Mouse (Mus musculus): ENCODE measurements around the gene Phc1. TPM values are rescaled to one million over a fixed set of nuclear protein-coding genes. Genes with fewer than 3 reads are reported as not detected.

The Phc1 gene
- total and polyA plus RNA-seq, 3 experiments = 15.4 to 86.6 (median 78.0) TPM

DNA sequence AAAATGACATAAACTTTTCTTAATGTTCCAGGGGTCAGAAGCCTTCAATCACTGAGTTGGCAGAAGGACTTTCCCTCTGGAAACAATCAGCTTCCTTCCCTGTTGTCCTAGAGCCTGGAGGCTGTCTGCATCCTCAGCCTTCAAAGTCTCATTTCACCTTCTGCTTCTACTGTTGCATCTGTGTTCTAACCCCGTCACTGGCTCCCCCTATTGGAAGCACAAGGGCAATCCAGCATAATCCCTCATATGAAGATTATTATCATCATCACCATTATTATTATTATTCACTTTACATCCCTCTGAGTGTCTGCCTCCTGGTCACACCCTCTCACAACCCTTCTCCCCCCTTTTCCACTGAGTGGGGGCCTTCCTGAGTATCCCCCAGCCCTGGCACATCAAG, 52.1 kb downstream of the Phc1 start:
- no peak overlapping the region for H3K4me3 ChIP-seq (ENCODE audit: low read depth, low read length)
- TF ChIP-seq POLR2AphosphoS5 (IDR thresholded peaks at IDR 0.05; ENCODE audit: insufficient replicate concordance, low read depth, low read length) (no peak), CTCF (IDR thresholded peaks at IDR 0.05; ENCODE audit: low read depth, low read length) (peak; percentile 20; the same call in 1 of the 2 replicates), TAL1 (conservative IDR thresholded peaks at IDR 0.05; ENCODE audit: low read depth, low read length) (no peak), GATA2 (IDR thresholded peaks at IDR 0.05; ENCODE audit: borderline replicate concordance, low read depth, low read length) (no peak)
- H3K27me3 ChIP-seq (ENCODE audit: insufficient read depth, low read length) = no peaks in the 10 kb centered on the region
- H3K4me1 ChIP-seq (ENCODE audit: insufficient read depth, low read depth, low read length) = peaks cover 39% of the 10 kb centered on the region
- no peak for DNase-seq (ENCODE audit: low spot score)
- peak; percentile 38; the same call in 1 of the 2 replicates for ATAC-seq (ENCODE audit: extremely low read depth, insufficient number of reproducible peaks, low FRiP score, poor library complexity, severe bottlenecking)
- no peaks in the 10 kb centered on the region for H3K9me3 ChIP-seq (replicated peaks)
- no peaks in the 10 kb centered on the region for H3K36me3 ChIP-seq (replicated peaks)

- ATAC-seq (ENCODE audit: extremely low read depth, insufficient number of reproducible peaks, low FRiP score, poor library complexity, severe bottlenecking) (no peak), DNase-seq (ENCODE audit: low spot score) (no peak)
- Histone ChIP-seq H3K9me3 (replicated peaks) (no peaks in the 10 kb centered on the region), H3K27me3 (ENCODE audit: insufficient read depth, low read length) (no peaks in the 10 kb centered on the region), H3K4me1 (ENCODE audit: insufficient read depth, low read depth, low read length) (peaks cover 21% of the 10 kb centered on the region), H3K4me3 (ENCODE audit: low read depth, low read length) (no peak overlapping the region), H3K36me3 (replicated peaks) (no peaks in the 10 kb centered on the region)
- TF ChIP-seq GATA2 (IDR thresholded peaks at IDR 0.05; ENCODE audit: borderline replicate concordance, low read depth, low read length) (no peak), GATA1 (IDR thresholded peaks at IDR 0.05; ENCODE audit: borderline replicate concordance, low read length) (no peak), TAL1 (conservative IDR thresholded peaks at IDR 0.05; ENCODE audit: low read depth, low read length) (no peak), POLR2AphosphoS5 (IDR thresholded peaks at IDR 0.05; ENCODE audit: insufficient replicate concordance, low read depth, low read length) (no peak), CTCF (IDR thresholded peaks at IDR 0.05; ENCODE audit: low read depth, low read length) (no peak)
Observed at GRCm38 (mm10) chr6:122284823-122285222, 55.5 kb downstream of the Phc1 start.

- Histone ChIP-seq H3K4me3 (ENCODE audit: low read depth, low read length) (no peak overlapping the region), H3K4me1 (ENCODE audit: insufficient read depth, low read depth, low read length) (peaks cover 20% of the 10 kb centered on the region), H3K27me3 (ENCODE audit: insufficient read depth, low read length) (no peaks in the 10 kb centered on the region), H3K9me3 (replicated peaks) (no peaks in the 10 kb centered on the region), H3K36me3 (replicated peaks) (no peaks in the 10 kb centered on the region)
- no peak for TF ChIP-seq GATA2 (IDR thresholded peaks at IDR 0.05; ENCODE audit: borderline replicate concordance, low read depth, low read length)
- no peak for TF ChIP-seq CTCF (IDR thresholded peaks at IDR 0.05; ENCODE audit: low read depth, low read length)
- TF ChIP-seq POLR2AphosphoS5 (IDR thresholded peaks at IDR 0.05; ENCODE audit: insufficient replicate concordance, low read depth, low read length) = no peak
- no peak for TF ChIP-seq TAL1 (conservative IDR thresholded peaks at IDR 0.05; ENCODE audit: low read depth, low read length)
- DNase-seq (ENCODE audit: low spot score) (no peak), ATAC-seq (ENCODE audit: extremely low read depth, insufficient number of reproducible peaks, low FRiP score, poor library complexity, severe bottlenecking) (no peak)
Observed at GRCm38 (mm10) chr6:122284304-122284703, 56.1 kb downstream of the Phc1 start.

GRCm38 (mm10) chr6:122283429-122283828, 56.9 kb downstream of the Phc1 start:
- ATAC-seq (ENCODE audit: extremely low read depth, insufficient number of reproducible peaks, low FRiP score, poor library complexity, severe bottlenecking) (no peak), DNase-seq (ENCODE audit: low spot score) (no peak)
- Histone ChIP-seq H3K9me3 (replicated peaks) (no peaks in the 10 kb centered on the region), H3K36me3 (replicated peaks) (no peaks in the 10 kb centered on the region), H3K4me1 (ENCODE audit: insufficient read depth, low read depth, low read length) (peaks cover 11% of the 10 kb centered on the region), H3K4me3 (ENCODE audit: low read depth, low read length) (no peak overlapping the region), H3K27me3 (ENCODE audit: insufficient read depth, low read length) (no peaks in the 10 kb centered on the region)
- no peak for TF ChIP-seq GATA1 (IDR thresholded peaks at IDR 0.05; ENCODE audit: borderline replicate concordance, low read length)
- TF ChIP-seq TAL1 (conservative IDR thresholded peaks at IDR 0.05; ENCODE audit: low read depth, low read length) = no peak
- TF ChIP-seq POLR2AphosphoS5 (IDR thresholded peaks at IDR 0.05; ENCODE audit: insufficient replicate concordance, low read depth, low read length) = no peak
- TF ChIP-seq CTCF (IDR thresholded peaks at IDR 0.05; ENCODE audit: low read depth, low read length) = no peak
- no peak for TF ChIP-seq GATA2 (IDR thresholded peaks at IDR 0.05; ENCODE audit: borderline replicate concordance, low read depth, low read length)

DNA sequence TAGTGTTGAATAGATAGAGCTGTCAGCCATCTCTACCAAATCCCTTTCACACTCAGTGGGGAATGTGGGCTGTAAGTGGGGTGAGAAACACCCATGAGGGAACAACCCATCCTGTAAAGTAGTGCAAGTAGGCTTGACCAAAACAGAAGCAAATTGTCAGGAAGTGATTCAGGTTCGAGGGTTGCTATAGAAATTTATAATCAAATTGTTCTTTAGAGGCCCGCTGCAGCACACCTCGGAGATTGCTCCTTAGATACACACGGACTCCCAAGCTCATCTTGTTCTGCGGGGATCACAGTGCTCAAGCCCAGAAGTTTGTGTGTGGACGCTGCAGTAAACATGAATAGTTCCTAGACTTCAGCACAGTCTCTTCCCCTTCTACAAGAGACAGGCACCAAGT, 57.6 kb downstream of the Phc1 start, which contains the start of gene Klrg1:
Gene Klrg1 (minus strand): TSS at position 101 of the 400 bp plus-strand sequence.
- H3K9me3 ChIP-seq (replicated peaks) = no peaks in the 10 kb centered on the region
- no peak for DNase-seq (ENCODE audit: low spot score)
- H3K4me1 ChIP-seq (ENCODE audit: insufficient read depth, low read depth, low read length) = peaks cover 11% of the 10 kb centered on the region
- no peaks in the 10 kb centered on the region for H3K27me3 ChIP-seq (ENCODE audit: insufficient read depth, low read length)
- H3K4me3 ChIP-seq (ENCODE audit: low read depth, low read length) = no peak within 1 kb of the TSS
- no peak for TF ChIP-seq GATA2 (IDR thresholded peaks at IDR 0.05; ENCODE audit: borderline replicate concordance, low read depth, low read length)
- no peak for TF ChIP-seq CTCF (IDR thresholded peaks at IDR 0.05; ENCODE audit: low read depth, low read length)
- TF ChIP-seq POLR2AphosphoS5 (IDR thresholded peaks at IDR 0.05; ENCODE audit: insufficient replicate concordance, low read depth, low read length) = no peak
- no peak for TF ChIP-seq GATA1 (IDR thresholded peaks at IDR 0.05; ENCODE audit: borderline replicate concordance, low read length)
- TF ChIP-seq TAL1 (conservative IDR thresholded peaks at IDR 0.05; ENCODE audit: low read depth, low read length) = no peak
- H3K36me3 ChIP-seq (replicated peaks) = no peaks in the 10 kb centered on the region
- no peak for ATAC-seq (ENCODE audit: extremely low read depth, insufficient number of reproducible peaks, low FRiP score, poor library complexity, severe bottlenecking)

DNA sequence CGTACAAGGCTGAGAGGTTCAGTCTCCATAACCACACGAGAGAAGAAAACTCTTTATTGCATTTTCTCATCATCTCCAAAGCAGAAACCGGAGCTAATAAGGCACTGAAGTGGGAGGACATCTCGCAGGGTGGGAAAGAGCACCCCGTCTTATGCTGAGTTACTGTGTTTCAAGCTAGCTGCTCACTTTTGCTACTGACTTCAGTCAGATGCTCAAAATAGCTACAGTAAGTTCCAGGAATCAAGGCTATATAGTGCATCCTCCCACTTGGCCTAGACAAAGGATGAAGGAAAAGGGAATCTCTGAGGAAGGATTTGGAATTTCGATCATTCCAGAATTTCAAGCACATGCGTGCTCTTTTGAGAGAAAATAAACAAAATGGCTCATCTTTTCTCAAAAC, 63.8 kb downstream of the Phc1 start:
- Histone ChIP-seq H3K4me3 (ENCODE audit: low read depth, low read length) (no peak overlapping the region), H3K36me3 (replicated peaks) (no peaks in the 10 kb centered on the region), H3K27me3 (ENCODE audit: insufficient read depth, low read length) (no peaks in the 10 kb centered on the region), H3K9me3 (replicated peaks) (no peaks in the 10 kb centered on the region), H3K4me1 (ENCODE audit: insufficient read depth, low read depth, low read length) (peaks cover 38% of the 10 kb centered on the region)
- ATAC-seq (ENCODE audit: extremely low read depth, insufficient number of reproducible peaks, low FRiP score, poor library complexity, severe bottlenecking) (no peak), DNase-seq (ENCODE audit: low spot score) (no peak)
- TF ChIP-seq GATA1 (IDR thresholded peaks at IDR 0.05; ENCODE audit: borderline replicate concordance, low read length) (no peak), CTCF (IDR thresholded peaks at IDR 0.05; ENCODE audit: low read depth, low read length) (no peak), GATA2 (IDR thresholded peaks at IDR 0.05; ENCODE audit: borderline replicate concordance, low read depth, low read length) (no peak), POLR2AphosphoS5 (IDR thresholded peaks at IDR 0.05; ENCODE audit: insufficient replicate concordance, low read depth, low read length) (no peak), TAL1 (conservative IDR thresholded peaks at IDR 0.05; ENCODE audit: low read depth, low read length) (no peak)

Measured in G1E (cell line).